In genomic region chr1:36473211-36473780, GRCm38 (mm10) we compare ENCODE assay signal across 8 mouse cellular contexts. TPM values are rescaled to one million over a fixed set of nuclear protein-coding genes. Genes with fewer than 3 reads are reported as not detected.
A peak's percentile ranks its signal among the peaks of the same experiment; 100 is the strongest.
DNase-seq lines count a peak whose midpoint lies in the region; ATAC-seq and TF ChIP-seq lines count a peak whose summit lies in the region.

No protein-coding gene starts in this region.

- H3K27me3 ChIP-seq in embryonic facial prominence, embryonic 12.5 days, result no peaks in the 10 kb centered on the region
- no peaks in the 10 kb centered on the region for H3K27me3 ChIP-seq in intestine, embryonic 14.5 days (replicated peaks; ENCODE audit: control insufficient read depth, insufficient read depth, low read length)
- H3K27me3 ChIP-seq in myocyte (ENCODE audit: control insufficient read depth, insufficient read depth, insufficient read length), result no peaks in the 10 kb centered on the region

- H3K4me2 ChIP-seq in embryonic facial prominence, embryonic 12.5 days (replicated peaks), result peak overlapping the region; percentile 69
- peak overlapping the region; percentile 59 for H3K4me2 ChIP-seq in intestine, embryonic 14.5 days (ENCODE audit: low read length)
- peak overlapping the region; percentile 87 for H3K4me2 ChIP-seq in myocyte (ENCODE audit: low read depth)

- no peak overlapping the region for H3ac ChIP-seq in myocyte (ENCODE audit: control insufficient read depth, insufficient read length)

- no peaks in the 10 kb centered on the region for H3K36me3 ChIP-seq in embryonic facial prominence, embryonic 12.5 days
- no peaks in the 10 kb centered on the region for H3K36me3 ChIP-seq in intestine, embryonic 14.5 days (ENCODE audit: control insufficient read depth, insufficient read depth, low read length)
- H3K36me3 ChIP-seq in myocyte (ENCODE audit: control insufficient read depth, insufficient read depth), result no peaks in the 10 kb centered on the region

- TF ChIP-seq POLR2A in myocyte (IDR thresholded peaks at IDR 0.05; ENCODE audit: insufficient read length, low read depth), result no peak
- no peak for TF ChIP-seq POLR2A in lung, adult 2 months (IDR thresholded peaks at IDR 0.05; ENCODE audit: borderline replicate concordance, extremely low read depth, low read depth, low read length)

- ATAC-seq in embryonic facial prominence, embryonic 12.5 days (ENCODE audit: insufficient number of reproducible peaks, insufficient read depth, low FRiP score, low TSS enrichment), result no peak
- ATAC-seq in intestine, embryonic 14.5 days (replicated peaks; ENCODE audit: low FRiP score, low TSS enrichment, low read depth), result no peak

- H3K9ac ChIP-seq in embryonic facial prominence, embryonic 12.5 days, result no peak overlapping the region
- H3K9ac ChIP-seq in intestine, embryonic 14.5 days (ENCODE audit: low read length), result 0 out of 2 replicates have a peak overlapping the region, but pooled peaks have one; percentile 10

- peaks cover 63% of the 10 kb centered on the region for H3K79me2 ChIP-seq in myocyte (ENCODE audit: control insufficient read depth, insufficient read depth)

- TF ChIP-seq CTCF in layer of hippocampus, adult 2 months (conservative IDR thresholded peaks at IDR 0.05), result no peak
- no peak for TF ChIP-seq CTCF in lung, adult 2 months (IDR thresholded peaks at IDR 0.05; ENCODE audit: insufficient read depth, low read length)

- no peaks in the 10 kb centered on the region for H3K9me3 ChIP-seq in embryonic facial prominence, embryonic 12.5 days
- H3K9me3 ChIP-seq in intestine, embryonic 14.5 days (ENCODE audit: control insufficient read depth, low read length), result no peaks in the 10 kb centered on the region

- no peak for DNase-seq in layer of hippocampus, adult 2 months (ENCODE audit: low spot score in 2 of 2)
- no peak for DNase-seq in layer of hippocampus, adult 9-11 months
- no peak for DNase-seq in intestine, embryonic 14.5 days (ENCODE audit: low spot score)
- no peak for DNase-seq in layer of hippocampus, postnatal 36 days
- no peak for DNase-seq in lung, adult 2 months
- DNase-seq in urinary bladder, postnatal 36 days (ENCODE audit: low spot score in 2 of 2), result no peak

- H3K4me3 ChIP-seq in layer of hippocampus, adult 2 months, result peak overlapping the region; percentile 77
- H3K4me3 ChIP-seq in embryonic facial prominence, embryonic 12.5 days, result peak overlapping the region; percentile 63
- peak overlapping the region; percentile 67 for H3K4me3 ChIP-seq in intestine, embryonic 14.5 days (ENCODE audit: low read depth, low read length)
- H3K4me3 ChIP-seq in myocyte, result peak overlapping the region; percentile 75
- no peak overlapping the region for H3K4me3 ChIP-seq in lung, adult 2 months (replicated peaks; ENCODE audit: extremely low read depth, low read depth, low read length)

- H3K27ac ChIP-seq in layer of hippocampus, adult 2 months, result peak overlapping the region; percentile 51; the same call in 1 of the 2 replicates
- no peak overlapping the region for H3K27ac ChIP-seq in embryonic facial prominence, embryonic 12.5 days
- no peak overlapping the region for H3K27ac ChIP-seq in intestine, embryonic 14.5 days (ENCODE audit: low read depth)

- 85% methylated on average over 10 of the region's 10 CpGs for WGBS in embryonic facial prominence, embryonic 12.5 days
- WGBS in intestine, embryonic 14.5 days, result 80% methylated on average over 10 of the region's 10 CpGs
- 67% methylated on average over 10 of the region's 10 CpGs for WGBS in lung, adult 2 months

- H3K4me1 ChIP-seq in embryonic facial prominence, embryonic 12.5 days, result peaks cover 50% of the 10 kb centered on the region
- peaks cover 46% of the 10 kb centered on the region for H3K4me1 ChIP-seq in intestine, embryonic 14.5 days (replicated peaks; ENCODE audit: control insufficient read depth, insufficient read depth, low read length)
- peaks cover 14% of the 10 kb centered on the region for H3K4me1 ChIP-seq in lung, adult 2 months (ENCODE audit: control insufficient read depth, insufficient read depth, low read length)

TF ChIP-seq in myocyte, 11 proteins besides CTCF, POLR2A, EP300 and RAD21:
- no peak for TF ChIP-seq CEBPB (IDR thresholded peaks at IDR 0.05; ENCODE audit: insufficient read depth, poor library complexity, severe bottlenecking)
- TF ChIP-seq MYOG (IDR thresholded peaks at IDR 0.05; ENCODE audit: control insufficient read depth in 1 of 3, insufficient read depth in 1 of 3, insufficient read length in 2 of 3, low read depth in 2 of 3), result no peak
- TF ChIP-seq TCF3 (IDR thresholded peaks at IDR 0.05; ENCODE audit: insufficient read length, low read depth), result no peak
- no peak for TF ChIP-seq POLR2AphosphoS2 (IDR thresholded peaks at IDR 0.05; ENCODE audit: insufficient read length, low read depth)
- no peak for TF ChIP-seq REST (IDR thresholded peaks at IDR 0.05; ENCODE audit: insufficient read depth, insufficient read length)
- no peak for TF ChIP-seq E2F4 (IDR thresholded peaks at IDR 0.05; ENCODE audit: insufficient read depth)
- no peak for TF ChIP-seq USF1 (IDR thresholded peaks at IDR 0.05; ENCODE audit: low read depth)
- no peak for TF ChIP-seq MAX (IDR thresholded peaks at IDR 0.05; ENCODE audit: low read depth)
- no peak for TF ChIP-seq TCF12 (IDR thresholded peaks at IDR 0.05; ENCODE audit: insufficient read depth, poor library complexity, severe bottlenecking)
- no peak for TF ChIP-seq SRF (IDR thresholded peaks at IDR 0.05; ENCODE audit: control insufficient read depth, insufficient read length, low read depth)
- TF ChIP-seq MYOD1 (IDR thresholded peaks at IDR 0.05; ENCODE audit: control insufficient read depth in 1 of 3, insufficient read length in 2 of 3, low read depth in 2 of 3), result no peak
TF ChIP-seq in myocyte: peak in this region for 0.

RNA-seq across cellular contexts. Expression of gene Cnnm4, which starts 1.9 kb away (rescaled TPM):
- total RNA-seq in layer of hippocampus, adult 2 months (2021), result 10 to 100 TPM; 16.9 to 17.2 TPM
- polyA plus RNA-seq in embryonic facial prominence, embryonic 12.5 days (2016; fragmentation: Nextera tagmentation; extraction: Ambion mirVana), result 15.3 and 16.1 TPM in 2 replicates
- polyA plus RNA-seq in intestine, embryonic 14.5 days (2014; fragmentation: Nextera tagmentation; extraction: Ambion mirVana), result 27.7 and 30.2 TPM in 2 replicates
- polyA plus RNA-seq in myocyte (2012; fragmentation: generic; extraction: Trizol), result 21.6 TPM
- total RNA-seq in layer of hippocampus, postnatal 36 days (2021), result 10 to 100 TPM; 15.4 to 17.0 TPM
- polyA plus RNA-seq in lung, adult 2 months (2012; rRNA removed), result 5.6 and 5.9 TPM in 2 replicates

RNA-seq across cellular contexts. Expression of gene Lman2l, which starts 28.2 kb away (rescaled TPM):
- total RNA-seq in layer of hippocampus, adult 2 months (2021), result 10 to 100 TPM; 73.2 to 77.2 TPM
- polyA plus RNA-seq in embryonic facial prominence, embryonic 12.5 days (2016; fragmentation: Nextera tagmentation; extraction: Ambion mirVana), result 65.2 and 68.2 TPM in 2 replicates
- polyA plus RNA-seq in intestine, embryonic 14.5 days (2014; fragmentation: Nextera tagmentation; extraction: Ambion mirVana), result 22.6 and 24.6 TPM in 2 replicates
- 44.8 TPM for polyA plus RNA-seq in myocyte (2012; fragmentation: generic; extraction: Trizol)
- total RNA-seq in layer of hippocampus, postnatal 36 days (2021), result 10 to 100 TPM; 77.4 to 78.5 TPM
- 9.7 and 15.9 TPM in 2 replicates for polyA plus RNA-seq in lung, adult 2 months (2012; rRNA removed)

RNA-seq across cellular contexts. Expression of gene Cnnm3, which starts 38.4 kb away (rescaled TPM):
- total RNA-seq in layer of hippocampus, adult 2 months (2021), result 10 to 100 TPM; 33.1 to 38.1 TPM
- polyA plus RNA-seq in embryonic facial prominence, embryonic 12.5 days (2016; fragmentation: Nextera tagmentation; extraction: Ambion mirVana), result 4.3 and 5.6 TPM in 2 replicates
- 5.4 and 6.2 TPM in 2 replicates for polyA plus RNA-seq in intestine, embryonic 14.5 days (2014; fragmentation: Nextera tagmentation; extraction: Ambion mirVana)
- 10.2 TPM for polyA plus RNA-seq in myocyte (2012; fragmentation: generic; extraction: Trizol)
- total RNA-seq in layer of hippocampus, postnatal 36 days (2021), result 10 to 100 TPM; 29.0 to 39.0 TPM
- 36.6 and 37.0 TPM in 2 replicates for polyA plus RNA-seq in lung, adult 2 months (2012; rRNA removed)
